Mouse (Mus musculus) spleen, embryonic (tissue): ENCODE data around the gene I0C0044D17Rik.
"Not testable (repeated sequence)": the region's sequence is repeated elsewhere in the genome, so short reads cannot be mapped to it uniquely, and the experiment has no call there.

Experiments used
- CTCF ChIA-PET: fragments of 350-600 bp; sonication (Branson Sonifier 250); formaldehyde crosslinking; loops from one replicate; lab custom pipeline; 2022; lab: Charles Lee

I0C0044D17Rik gene

DNA sequence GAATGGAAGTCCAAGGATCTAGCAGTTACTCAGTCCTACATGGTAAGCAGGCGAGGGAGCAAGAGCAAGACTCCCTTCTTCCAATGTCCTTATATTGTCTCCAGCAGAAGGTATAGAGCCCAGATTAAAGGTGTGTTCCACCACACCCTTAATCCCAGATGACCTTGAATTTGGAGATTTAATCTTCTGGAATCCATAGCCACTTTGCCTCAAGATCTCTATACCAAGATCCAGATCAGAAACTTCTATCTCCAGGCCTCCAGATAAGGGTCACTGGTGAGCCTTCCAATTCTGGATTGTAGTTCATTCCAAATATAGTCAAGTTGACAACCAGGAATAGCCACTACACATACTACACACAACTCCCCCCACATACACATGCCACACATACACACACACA, at the start of gene I0C0044D17Rik:
I0C0044D17Rik (minus strand) TSS at position 101 of the 400 bp plus-strand sequence.
- CTCF ChIA-PET, result not testable (repeated sequence)

DNA sequence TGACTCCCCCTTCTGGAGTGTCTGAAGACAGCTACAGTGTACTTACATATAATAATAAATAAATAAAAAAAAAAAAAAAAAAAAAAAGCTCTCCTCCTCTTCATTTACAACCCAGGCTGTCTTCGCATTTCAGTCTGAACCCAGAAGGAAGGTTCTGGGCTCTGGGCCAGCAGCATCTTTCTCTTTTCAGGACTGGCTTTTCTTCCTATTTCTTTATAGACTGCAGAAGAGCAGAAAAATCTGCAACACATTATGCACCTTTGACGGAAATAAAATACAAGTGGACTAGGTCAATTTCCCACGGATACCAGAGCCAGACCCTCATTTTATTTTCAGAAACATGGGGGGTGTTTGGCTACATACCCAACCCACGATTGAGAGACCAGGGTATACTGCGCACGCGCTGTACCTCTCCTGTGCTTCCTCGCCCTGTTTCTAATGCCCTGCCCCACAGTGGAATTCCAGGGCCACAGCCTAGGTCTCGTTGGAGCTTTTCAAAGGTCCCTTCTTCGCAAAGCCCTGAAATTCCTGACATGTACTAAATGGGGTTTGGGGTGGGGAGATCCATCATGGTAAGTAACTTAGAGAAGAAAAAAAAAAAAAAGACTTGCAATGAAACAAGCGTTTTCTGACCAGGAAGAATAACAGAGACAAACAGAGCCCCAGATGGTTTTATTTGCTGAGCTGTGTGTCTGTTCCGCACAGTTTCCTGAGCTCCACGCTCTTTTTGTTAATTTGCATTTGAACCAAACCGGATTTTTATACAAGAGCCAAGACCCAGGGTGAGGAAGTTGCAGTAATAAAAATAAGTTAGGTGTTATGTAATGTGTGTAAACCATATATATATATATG, 42.0 kb upstream of the I0C0044D17Rik start:
- CTCF ChIA-PET, result interaction anchor here (0.7 kb wide), 1 partner anchor 260 kb away, joined by 6 read pairs; no protein-coding TSS in a partner anchor

DNA sequence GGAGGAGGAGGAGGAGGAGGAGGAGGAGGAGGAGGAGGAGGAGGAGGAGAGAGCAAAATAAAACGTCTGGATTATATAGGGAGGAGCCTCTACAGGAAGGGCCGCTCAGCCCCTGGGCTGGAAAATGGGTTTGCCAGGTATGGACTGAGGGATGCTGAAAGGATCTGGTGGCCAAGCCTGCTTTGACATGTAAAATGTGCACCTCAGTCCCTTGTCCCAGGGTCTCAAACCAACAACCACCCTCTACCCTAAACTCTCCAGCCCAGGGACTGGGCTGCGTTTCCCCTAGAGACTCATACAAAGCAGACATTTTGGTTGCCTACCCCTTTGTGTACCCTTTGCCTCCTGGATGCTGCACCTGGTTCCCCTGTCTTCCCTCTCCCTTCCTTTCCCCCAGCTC, 40.9 kb upstream of the I0C0044D17Rik start:
- CTCF ChIA-PET, result no interaction called here

DNA sequence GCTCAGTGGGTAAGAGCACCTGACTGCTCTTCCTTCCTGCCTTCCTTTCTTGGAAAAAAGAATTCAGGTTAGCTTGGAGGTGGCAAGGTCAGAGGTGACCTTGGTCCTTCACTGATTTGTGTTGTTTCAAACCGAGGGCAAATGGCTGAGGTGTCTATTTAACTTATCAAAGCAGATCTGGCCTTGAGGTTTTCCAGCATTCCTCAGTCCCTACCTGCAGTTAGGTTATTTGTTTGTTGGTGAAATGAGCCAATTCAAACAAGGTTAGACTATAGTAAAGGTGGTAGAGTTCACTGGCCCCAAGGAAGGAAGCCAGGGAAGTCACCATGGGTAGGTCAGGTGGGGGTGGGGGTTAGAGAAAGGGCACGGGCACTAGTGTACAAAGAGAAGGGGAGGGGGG, 40.5 kb upstream of the I0C0044D17Rik start:
- CTCF ChIA-PET, result no interaction called here

DNA sequence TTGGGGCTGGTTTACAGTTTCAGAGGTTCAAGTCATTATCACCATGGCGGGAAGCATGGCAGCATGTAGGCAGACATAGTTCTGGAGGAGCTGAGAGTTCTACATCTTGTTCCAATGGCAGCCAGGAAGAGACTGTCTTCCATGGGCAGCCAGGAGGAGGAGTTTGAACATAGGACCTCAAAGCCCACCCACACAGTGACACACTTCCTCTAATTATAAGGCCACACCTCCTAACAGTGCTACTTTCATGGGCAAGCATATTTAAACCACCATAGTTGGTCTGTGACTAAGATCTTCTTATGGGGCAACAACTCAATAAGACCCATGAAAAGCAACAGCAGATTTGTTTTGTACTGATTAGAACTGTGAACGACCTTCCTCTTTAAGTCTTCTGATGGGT, 39.8 kb upstream of the I0C0044D17Rik start:
- CTCF ChIA-PET, result no interaction called here

DNA sequence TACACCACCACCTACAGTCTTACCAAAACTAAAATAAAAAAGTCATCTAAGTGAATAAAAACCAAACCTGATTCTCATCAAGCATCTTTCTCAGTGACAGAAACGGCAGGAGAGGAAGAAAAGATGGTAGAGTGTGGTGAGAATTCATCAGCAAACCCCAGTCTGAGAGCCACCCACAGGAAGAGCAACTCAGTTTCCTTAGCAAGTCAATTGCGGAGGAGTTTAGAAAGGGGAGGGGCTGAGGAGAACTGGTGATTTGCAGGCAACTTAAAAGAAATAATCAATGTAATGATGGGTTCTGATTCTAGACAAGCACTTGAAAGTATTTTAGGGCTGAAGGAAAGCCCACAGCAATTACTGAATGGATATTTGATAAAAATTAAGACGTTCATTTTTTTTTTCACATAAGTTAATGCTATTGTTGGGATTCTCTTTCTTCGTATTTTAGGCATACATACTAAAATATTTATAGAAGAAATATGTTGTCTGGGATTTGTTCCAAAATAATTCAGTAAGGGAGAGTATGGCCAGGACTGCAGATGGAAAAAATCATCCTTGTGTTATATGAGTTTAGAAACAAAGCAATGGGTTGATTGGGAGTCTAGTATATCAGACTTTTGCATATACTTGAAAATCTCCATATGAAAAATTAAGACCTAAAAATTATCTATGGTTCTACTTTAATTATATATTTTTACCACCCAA, 34.7 kb upstream of the I0C0044D17Rik start:
- CTCF ChIA-PET, result no interaction called here

DNA sequence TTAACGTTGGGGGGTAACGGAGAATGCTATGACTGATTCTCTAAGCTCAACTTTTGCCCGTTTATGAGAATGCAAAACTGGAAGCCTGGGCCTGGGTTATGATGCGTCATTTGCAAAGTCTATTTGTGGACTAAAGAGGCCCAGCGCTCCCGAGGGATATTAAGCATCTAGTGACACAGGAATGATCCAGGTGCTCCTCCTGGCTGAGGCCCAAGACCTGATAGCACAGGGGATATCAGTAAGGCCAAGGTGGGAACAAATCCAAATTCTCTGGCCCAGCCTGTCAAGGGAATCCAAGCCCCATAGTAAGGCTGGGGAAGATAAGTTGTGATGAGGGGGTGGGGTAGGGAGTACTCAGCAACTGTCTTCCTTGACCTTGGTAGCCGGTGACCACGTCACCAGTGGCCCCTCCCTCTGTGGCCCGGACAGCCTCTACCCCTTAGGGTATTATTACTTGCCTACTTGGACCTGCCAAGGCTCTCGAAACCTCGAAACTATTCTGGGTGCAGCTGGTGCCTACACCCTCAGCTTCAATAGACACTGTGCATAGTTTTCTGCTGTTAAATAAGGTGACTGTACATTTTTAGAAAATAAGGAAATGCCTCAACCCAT, 33.5 kb upstream of the I0C0044D17Rik start:
- CTCF ChIA-PET, result no interaction called here

DNA sequence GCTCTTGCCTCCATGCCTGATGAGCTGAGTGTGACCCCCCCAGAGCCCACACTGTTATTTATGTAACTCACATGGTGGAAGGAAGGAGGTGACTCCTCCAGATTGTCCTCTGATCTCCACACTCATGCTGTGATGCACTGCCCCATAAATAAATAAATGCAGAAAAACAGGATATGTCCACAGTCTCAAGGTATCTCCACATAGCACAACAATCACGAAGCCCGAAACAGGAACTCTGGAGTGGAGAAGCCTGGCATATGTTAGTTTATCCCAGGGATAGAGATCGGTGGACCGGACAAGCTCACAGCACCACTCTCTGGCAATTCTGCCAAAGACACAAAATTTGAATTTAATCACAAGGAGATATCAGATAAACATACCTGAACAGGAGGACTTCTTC, 30.3 kb upstream of the I0C0044D17Rik start:
- CTCF ChIA-PET, result no interaction called here

DNA sequence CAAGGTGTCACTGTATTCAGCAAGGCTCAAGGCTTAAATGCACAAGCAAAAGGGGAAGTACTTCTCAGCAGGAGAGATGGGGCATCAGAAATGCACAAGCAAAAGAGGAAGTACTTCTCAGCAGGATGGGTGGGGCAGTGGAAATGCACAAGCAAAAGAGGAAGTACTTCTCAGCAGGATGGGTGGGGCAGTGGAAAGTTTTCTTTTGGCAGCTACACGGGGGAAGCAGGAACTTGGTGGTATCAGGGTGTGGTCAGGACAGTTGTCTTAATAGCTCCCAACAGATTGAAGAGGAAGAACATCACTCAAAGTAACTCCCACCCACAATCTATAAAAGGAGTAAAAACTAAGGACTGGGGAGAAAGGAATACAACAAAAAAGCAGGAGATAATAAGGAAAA, 26.8 kb upstream of the I0C0044D17Rik start:
- CTCF ChIA-PET, result not testable (repeated sequence)

DNA sequence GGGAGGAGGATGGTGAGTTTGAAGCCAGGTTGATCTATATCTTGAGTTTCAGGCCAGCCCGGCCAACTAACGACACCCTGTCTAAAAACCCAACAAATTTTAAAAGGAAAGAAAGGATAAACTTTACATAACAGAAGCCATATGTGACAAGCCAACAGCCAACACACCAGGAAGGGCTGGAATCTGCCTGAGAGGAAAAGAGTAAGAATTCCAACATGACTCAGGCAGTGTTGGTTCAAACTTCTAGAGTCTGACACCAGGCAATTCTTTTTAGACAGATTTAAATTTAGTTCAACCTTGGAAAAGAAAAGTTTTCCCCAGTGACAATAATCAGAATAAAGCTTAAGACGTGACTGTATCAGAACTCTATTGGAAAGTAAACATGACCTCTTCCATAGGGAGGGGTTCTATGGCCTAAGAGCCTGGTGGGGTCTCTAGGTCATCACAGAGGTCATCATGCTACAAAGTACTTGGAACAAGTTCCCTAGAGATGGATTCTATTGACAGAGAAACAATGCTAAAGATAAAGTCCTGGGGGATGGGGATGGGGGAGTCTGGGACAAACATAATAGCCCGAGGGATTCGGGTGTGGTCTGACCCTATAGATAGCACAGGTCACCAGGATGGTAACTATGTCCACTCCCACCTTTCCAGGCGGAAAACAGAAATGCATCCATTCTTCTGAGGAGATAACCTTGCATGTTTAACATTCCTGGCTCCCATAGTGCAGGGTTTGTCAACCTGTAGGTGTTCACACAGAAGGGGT, 23.7 kb upstream of the I0C0044D17Rik start:
- CTCF ChIA-PET, result no interaction called here

DNA sequence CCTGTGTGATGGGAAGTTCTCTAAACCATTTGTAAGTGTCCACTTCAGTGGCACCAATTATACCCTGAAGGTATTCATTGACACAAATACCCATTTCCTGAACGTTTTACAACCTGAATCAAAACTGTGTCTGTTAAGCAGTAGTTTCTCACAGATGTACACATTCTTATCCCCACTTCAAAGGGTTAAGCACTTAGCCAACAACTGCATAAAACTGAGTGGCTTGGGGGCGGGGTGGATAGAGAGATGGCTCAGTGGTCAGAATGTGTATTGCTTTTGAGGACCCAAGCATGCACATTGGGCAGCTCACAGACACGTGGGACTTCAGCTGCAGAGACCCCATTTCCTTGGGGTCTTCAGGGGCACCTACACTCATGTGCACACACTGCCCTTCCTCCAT, 22.8 kb upstream of the I0C0044D17Rik start:
- CTCF ChIA-PET, result no interaction called here

DNA sequence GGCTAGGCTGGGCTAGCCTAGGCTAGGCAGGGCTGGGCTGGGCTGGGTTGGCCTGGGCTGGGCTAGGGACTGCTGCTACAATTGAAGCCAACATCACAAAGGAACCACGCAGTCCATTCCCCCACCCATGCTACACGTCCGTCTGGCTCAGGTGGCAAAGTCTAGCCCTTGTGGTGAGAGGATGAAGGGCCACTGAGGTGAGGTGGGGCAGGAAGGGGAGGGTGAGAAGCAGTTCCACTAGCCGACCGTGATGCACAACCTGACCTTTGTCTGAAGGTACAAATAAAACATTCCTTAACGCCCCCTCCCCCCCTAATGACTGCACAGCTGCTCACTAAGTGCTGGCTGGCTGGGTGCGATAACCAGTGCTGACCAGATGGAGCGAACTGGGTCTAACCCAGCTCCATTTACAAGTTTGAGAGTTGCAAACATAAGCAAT, 22.1 kb upstream of the I0C0044D17Rik start:
- CTCF ChIA-PET, result no interaction called here

DNA sequence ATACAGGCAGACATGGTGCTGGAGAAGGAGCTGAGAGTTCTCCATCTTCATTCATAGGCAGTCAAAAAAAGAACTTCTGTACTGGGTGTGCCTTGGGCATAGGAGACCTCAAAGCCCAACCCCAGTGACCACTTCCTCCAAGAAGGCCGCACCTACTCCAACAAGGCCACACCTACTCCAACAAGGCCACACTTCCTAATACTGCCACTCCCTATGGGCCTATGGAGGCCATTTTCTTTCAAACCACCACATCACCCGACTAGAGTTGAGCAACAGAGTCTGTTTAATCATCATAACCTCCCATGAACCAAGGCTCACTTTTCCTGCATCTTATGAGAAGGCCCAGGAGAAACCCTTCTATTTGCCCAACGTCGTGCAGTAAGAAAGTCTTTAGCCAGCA, 21.6 kb upstream of the I0C0044D17Rik start:
- CTCF ChIA-PET, result no interaction called here

DNA sequence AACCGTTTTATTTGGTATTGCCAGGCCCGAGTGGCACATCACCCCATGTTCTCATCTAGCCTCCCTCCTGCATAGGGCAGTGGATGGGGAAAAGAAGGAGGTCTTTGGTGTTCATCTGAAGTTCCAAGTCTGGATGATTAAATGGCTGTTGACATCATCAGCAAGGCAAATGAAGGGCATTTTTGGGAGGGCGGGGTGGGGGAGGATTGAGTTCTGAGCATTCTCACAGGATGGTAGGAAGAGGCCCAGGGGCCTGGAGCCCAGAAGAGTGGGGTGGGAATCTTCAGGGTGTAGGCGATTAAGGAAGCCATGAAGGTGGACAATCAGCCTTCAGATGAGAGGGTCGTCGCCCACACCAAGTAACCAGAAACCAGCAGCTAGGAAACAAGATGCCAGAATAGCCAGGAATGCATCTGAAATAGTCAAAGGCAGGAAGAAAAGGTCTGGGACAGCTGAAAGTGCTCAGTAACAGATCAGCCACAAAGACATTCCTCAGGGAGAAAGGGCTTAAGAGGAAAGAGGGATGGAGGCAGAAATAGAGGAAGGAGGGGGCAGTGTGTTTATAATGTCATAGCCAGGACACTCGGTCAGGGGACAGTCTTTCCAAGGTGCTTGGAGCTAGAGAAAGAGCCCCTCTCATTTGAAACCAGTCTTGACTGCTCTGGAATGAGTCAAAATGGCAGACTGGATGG, 20.4 kb upstream of the I0C0044D17Rik start:
- CTCF ChIA-PET, result no interaction called here

DNA sequence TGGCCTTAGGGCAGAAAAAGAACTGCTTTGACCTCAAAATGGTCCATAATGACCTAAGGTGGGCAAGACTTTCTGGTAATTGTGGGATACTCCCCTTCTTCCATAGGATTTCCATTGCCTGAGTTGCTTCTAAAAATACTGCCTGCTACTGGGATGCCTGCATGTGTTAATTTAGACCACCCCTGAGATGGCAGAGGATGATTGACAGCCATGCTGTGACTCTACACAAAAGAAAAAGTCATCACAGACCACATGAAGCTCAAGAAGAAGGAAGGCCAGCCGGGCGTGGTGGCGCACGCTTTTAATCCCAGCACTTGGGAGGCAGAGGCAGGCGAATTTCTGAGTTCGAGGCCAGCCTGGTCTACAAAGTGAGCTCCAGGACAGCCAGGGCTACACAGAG, 17.6 kb upstream of the I0C0044D17Rik start:
- CTCF ChIA-PET, result not testable (repeated sequence)

DNA sequence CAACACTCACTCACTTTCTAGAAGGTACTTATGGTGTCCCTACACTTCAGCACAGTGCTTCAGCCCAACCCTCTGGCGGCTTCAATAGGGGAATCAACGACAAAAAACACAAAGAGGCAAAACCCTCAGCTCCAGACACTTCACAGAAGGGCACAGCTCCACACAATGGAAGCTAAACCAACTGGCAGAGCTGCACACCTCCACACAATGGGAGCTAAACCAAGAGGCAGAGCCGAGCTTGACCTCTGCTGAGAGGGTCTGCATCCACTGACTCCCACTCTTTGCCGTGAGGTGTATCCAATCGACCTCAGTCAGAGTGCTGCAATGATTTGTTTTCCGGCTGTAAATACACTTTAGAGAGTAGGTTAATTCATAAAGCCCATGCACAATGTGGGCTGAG, 16.9 kb upstream of the I0C0044D17Rik start:
- CTCF ChIA-PET, result no interaction called here

DNA sequence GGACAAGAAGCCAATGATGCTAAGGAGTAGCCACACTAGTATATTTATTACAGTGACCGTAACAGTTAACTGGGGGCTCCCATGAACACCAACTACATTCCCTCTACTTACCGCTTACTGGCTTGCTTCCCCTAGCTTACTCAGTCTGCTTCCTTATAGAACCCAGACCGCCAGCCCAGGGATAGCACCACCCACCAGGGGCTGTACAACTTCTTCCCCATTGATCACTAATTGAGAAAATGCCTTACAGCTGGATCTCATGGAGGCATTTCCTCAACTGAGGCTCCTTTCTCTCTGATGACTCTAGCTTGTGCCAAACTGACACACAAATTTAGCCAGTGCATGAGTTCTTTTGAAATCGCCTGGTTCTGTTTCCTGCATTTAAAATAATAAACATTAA, 15.3 kb upstream of the I0C0044D17Rik start:
- CTCF ChIA-PET, result no interaction called here

DNA sequence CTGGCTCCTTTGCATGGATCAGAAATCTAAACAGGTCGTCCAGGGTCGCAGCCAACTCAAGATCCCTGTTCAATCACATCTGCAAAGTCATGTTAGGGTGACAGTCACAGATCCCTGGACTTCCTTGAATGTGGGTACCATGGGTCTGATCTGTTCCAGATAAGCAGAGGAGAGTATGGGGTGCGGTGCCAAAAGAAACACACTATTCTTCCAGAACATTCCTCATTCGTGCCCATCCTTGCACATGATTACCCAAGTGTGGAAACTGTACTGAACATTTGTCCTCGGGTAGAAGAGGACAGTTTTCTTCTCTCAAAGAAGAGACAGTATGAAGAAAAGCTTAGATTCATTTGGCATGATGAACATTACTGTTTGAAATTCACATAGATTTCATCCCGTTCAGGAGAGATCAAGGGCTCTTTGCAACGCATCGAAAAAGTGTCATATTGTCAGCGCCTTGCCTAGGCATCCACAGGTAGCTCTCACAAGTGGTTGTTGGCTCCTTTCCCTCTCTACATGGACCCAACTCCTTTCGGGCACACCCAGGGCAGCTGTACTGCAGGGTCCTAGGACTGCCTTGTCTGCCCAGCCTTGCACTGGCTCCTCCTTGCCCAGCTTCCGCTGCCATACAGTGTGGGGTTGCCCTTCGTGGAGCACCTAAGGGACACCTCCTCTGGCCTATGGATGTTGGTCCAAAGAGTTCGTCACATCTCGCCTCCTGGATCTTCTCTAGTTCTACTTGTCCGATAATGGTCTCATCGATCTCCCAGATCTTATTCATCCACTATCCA, 14.3 kb upstream of the I0C0044D17Rik start:
- CTCF ChIA-PET, result no interaction called here

DNA sequence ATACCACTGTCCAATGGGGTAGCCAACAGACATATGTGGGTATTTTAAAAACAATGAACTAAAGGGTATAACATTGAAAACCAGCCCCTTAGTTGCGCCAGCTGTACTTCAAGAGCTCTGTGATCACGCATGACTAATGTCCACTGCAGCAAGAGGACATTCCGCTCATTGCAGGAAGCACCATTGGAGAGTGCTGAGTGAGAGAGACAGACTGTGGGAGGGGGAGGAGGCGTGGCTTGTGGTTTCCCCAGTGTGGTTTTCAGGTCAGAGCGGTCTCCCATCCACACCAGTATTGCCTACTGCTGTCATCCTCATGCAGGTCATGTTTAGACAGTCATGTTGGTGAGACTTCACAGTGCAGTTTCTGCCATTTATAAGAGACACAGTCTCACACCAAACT, 12.9 kb upstream of the I0C0044D17Rik start:
- CTCF ChIA-PET, result no interaction called here

DNA sequence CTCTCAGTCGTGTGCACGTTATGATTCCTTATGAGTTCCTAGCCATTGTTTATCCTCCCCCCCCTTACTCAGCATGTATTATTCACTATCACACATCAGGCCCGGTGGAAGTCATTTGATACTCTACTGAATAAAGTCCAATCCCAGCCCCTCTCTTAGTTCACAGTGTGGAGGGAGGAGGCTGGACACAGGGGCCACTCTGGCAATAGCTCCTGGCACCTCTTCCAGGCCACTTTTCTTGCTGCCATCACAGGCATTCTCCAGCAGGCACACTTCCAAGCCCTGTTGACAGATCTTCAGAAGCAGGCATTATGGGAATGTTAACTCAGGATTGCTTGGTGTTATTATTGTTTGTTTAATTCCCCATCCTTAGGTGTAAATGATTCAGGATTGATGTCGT, 11.1 kb upstream of the I0C0044D17Rik start:
- CTCF ChIA-PET, result no interaction called here
